Mouse (Mus musculus): ENCODE results near the gene Myo1a. TPM values are rescaled to one million over a fixed set of nuclear protein-coding genes. Genes with fewer than 3 reads are reported as not detected.
A peak's percentile ranks its signal among the peaks of the same experiment; 100 is the strongest.

Gene Myo1a
- polyA plus RNA-seq, 1 experiment = 1.4 TPM

DNA sequence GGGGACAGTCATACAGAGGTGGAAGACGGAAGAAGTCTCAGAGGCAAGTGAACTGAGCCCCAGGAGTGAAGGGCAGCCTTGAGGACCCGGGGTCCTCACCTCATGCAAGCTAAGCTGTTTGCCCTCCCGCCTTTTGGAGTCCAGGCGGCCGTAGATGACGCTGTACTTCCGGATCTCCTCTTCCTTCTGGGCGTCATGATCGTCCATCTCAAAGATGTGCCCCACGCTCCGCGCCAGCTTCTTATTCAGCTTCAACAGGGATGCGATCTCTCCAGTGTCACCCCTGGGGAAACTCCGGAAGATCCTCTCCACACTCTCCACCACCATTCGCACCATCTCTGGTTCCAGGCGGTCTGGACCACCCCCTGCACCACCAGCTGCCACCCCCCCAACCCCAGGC, 40.8 kb upstream of the Myo1a start:
- H3K27ac ChIP-seq (ENCODE audit: control insufficient read depth, insufficient read depth, low read depth, low read length, poor library complexity) = no peak overlapping the region
- TF ChIP-seq CTCF (IDR thresholded peaks at IDR 0.05; ENCODE audit: control insufficient read depth, insufficient read depth, low read length) (no peak), POLR2A (IDR thresholded peaks at IDR 0.05; ENCODE audit: borderline replicate concordance, control insufficient read depth, low read depth, low read length) (no peak)
- 89% methylated on average over 16 of the region's 16 CpGs for WGBS
- no peaks in the 10 kb centered on the region; the same call in 1 of the 2 replicates for H3K4me1 ChIP-seq (ENCODE audit: control insufficient read depth, insufficient read depth, low read length)
- no peak overlapping the region for H3K4me3 ChIP-seq (replicated peaks; ENCODE audit: control insufficient read depth, low read depth, low read length)

DNA sequence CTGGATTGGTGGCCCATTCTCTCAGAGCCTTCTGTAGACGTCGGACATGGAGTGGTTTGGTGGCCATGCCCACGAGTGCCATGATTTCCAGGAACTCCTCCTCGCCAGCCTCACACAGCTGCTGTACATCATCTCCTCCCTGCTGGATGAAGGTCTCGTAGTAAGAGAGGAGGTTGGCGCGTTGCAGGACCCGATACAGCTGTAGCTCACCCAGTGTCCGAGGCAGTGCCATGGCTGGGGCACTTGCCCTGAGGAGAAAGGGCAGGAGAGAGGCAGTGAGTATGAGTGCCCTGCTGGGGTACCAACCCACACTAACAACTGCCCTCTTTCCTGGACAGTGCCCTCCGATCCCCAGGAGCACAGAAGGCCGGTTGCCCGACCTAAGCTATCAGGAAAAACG, 40.1 kb upstream of the Myo1a start:
- TF ChIP-seq POLR2A (IDR thresholded peaks at IDR 0.05; ENCODE audit: borderline replicate concordance, control insufficient read depth, low read depth, low read length) (no peak), CTCF (IDR thresholded peaks at IDR 0.05; ENCODE audit: control insufficient read depth, insufficient read depth, low read length) (no peak)
- H3K27ac ChIP-seq (ENCODE audit: control insufficient read depth, insufficient read depth, low read depth, low read length, poor library complexity) = no peak overlapping the region
- H3K4me1 ChIP-seq (ENCODE audit: control insufficient read depth, insufficient read depth, low read length) = no peaks in the 10 kb centered on the region; the same call in 1 of the 2 replicates
- H3K4me3 ChIP-seq (replicated peaks; ENCODE audit: control insufficient read depth, low read depth, low read length) = no peak overlapping the region
- 82% methylated on average over 13 of the region's 13 CpGs for WGBS

DNA sequence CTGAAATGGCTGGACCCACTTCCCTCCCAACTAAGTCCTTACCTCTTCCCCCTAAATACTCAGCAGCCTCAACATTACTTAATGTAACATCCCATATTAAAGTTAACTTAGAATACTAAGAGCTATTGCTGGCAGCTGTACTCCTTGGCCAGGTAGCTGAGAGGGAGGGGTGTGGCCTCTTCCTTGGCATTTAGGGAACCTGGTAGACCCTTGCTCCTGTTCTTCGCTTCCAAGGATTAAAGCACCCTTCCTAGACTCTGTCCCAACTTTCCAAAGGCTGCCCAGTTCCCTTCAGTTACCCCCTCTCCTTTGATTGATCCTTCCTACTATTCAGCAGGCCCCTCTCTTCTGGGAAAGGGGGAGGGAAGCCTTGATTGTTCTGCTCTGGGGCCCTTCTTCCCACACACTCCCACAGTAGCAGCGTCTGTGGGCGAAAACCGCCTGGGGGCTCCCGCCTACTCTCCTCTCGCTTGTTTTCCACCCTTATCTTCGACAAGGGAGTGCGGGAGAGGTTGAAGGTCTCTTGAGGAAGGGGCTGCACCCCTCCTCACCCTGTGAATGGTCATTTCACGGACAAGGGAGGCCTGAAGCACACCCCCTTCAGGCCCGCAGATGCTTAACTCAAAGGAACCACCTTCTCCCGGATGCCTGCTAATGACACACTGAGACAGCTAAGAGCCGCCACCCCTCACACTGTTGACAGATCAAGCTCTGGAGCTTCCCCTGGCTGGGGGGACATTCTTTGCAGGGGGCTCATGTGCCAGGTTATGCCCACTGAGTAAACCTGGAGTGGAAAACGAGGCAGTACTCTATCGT, 39.4 kb upstream of the Myo1a start:
- no peak for TF ChIP-seq CTCF (IDR thresholded peaks at IDR 0.05; ENCODE audit: control insufficient read depth, insufficient read depth, low read length)
- TF ChIP-seq POLR2A (IDR thresholded peaks at IDR 0.05; ENCODE audit: borderline replicate concordance, control insufficient read depth, low read depth, low read length) = no peak
- Histone ChIP-seq H3K4me1 (ENCODE audit: control insufficient read depth, insufficient read depth, low read length) (no peaks in the 10 kb centered on the region; the same call in 1 of the 2 replicates), H3K4me3 (replicated peaks; ENCODE audit: control insufficient read depth, low read depth, low read length) (peak overlapping the region; percentile 54), H3K27ac (ENCODE audit: control insufficient read depth, insufficient read depth, low read depth, low read length, poor library complexity) (peak overlapping the region; percentile 65; the same call in 1 of the 2 replicates)
- 14% methylated on average over 14 of the region's 14 CpGs for WGBS

DNA sequence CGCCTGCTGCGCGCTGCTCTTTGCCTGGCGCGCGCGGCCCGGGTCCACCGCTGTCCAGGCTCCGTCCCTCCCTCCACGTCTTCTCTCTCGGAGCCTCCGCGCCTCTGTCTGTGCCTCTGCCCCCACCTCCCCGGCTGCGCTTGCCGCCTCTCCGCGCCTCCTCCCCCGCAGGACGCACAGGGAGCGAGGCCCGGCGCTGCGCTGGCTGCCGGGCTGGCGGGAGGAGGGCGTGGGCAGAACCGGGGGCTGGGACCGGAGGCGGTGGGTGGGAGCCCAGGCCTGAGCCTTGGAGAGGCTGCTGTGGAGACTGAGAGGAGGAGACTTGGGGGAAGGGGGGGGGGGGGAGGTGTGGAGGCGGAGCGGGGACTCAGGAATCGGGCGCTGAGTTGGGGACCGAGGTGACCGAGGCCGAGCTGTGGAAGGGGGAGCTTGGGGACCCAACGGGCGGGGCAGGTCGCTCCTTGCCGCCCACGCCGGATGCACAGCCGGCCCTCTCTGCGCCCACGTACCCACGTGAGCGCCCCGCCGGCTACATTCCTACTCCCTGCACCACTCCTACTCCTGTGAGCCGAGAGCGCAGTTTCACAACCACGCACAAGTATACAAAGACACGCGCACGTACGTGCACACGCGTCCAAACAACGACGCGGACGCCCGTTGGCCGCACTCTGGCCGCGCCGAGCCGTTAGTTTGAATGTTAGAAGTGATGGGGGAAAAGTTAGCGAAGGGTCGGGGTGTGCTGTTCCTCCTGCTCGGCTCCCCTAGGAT, 38.3 kb upstream of the Myo1a start, which contains the start of gene Nemp1:
TSS of gene Nemp1 (plus strand) at position 401 of the 768 bp plus-strand sequence.
- no peak for TF ChIP-seq CTCF (IDR thresholded peaks at IDR 0.05; ENCODE audit: control insufficient read depth, insufficient read depth, low read length)
- peak; percentile 31; the same call in 1 of the 2 replicates for TF ChIP-seq POLR2A (IDR thresholded peaks at IDR 0.05; ENCODE audit: borderline replicate concordance, control insufficient read depth, low read depth, low read length)
- Histone ChIP-seq H3K4me1 (ENCODE audit: control insufficient read depth, insufficient read depth, low read length) (no peaks in the 10 kb centered on the region; the same call in 1 of the 2 replicates), H3K4me3 (replicated peaks; ENCODE audit: control insufficient read depth, low read depth, low read length) (peak within 1 kb of the TSS; percentile 63), H3K27ac (ENCODE audit: control insufficient read depth, insufficient read depth, low read depth, low read length, poor library complexity) (peak within 1 kb of the TSS; percentile 70)
- under 1% methylated on average over 71 of the region's 73 CpGs for WGBS

DNA sequence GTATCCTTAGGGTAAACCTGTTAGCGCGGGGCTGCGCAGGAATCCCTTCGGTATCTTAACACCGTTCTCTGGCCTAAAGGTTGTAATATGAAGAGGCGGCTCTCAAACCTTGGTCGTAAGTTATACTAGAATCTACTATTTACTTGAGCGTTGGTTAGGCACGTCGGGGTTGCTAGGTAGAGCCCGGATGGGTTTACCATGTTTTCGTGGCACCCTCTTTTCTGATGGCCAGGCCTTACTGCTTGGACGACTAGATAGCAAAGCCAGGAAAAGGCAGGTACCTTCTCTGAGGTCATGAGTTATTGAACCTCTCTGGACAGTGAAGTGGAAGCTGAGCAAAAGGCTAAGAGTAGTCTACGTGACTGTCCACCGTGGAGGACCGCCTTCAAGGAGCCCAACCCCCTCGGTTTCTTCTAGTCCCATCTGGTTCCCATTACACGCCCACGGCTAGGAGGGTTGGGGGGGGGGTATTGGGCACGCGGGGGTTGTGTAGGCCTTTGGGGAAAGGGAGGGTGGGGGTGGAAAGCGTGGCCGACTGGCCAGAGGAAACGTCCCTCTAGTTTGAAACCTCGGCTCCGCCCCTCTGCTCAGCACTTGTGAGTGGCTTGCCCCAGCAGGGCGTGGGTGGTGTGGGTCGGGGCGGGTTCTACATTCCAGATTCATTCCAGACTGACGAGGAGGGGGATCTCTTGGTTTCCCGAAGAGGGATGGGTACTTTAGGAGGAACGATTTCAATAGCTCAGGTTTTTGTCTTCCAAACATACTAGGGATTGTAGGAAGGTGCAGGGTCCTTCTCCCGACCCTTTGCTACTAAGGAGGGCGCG, 37.5 kb upstream of the Myo1a start:
- H3K27ac ChIP-seq (ENCODE audit: control insufficient read depth, insufficient read depth, low read depth, low read length, poor library complexity) = peak overlapping the region; percentile 70
- WGBS = under 1% methylated on average over 35 of the region's 35 CpGs

DNA sequence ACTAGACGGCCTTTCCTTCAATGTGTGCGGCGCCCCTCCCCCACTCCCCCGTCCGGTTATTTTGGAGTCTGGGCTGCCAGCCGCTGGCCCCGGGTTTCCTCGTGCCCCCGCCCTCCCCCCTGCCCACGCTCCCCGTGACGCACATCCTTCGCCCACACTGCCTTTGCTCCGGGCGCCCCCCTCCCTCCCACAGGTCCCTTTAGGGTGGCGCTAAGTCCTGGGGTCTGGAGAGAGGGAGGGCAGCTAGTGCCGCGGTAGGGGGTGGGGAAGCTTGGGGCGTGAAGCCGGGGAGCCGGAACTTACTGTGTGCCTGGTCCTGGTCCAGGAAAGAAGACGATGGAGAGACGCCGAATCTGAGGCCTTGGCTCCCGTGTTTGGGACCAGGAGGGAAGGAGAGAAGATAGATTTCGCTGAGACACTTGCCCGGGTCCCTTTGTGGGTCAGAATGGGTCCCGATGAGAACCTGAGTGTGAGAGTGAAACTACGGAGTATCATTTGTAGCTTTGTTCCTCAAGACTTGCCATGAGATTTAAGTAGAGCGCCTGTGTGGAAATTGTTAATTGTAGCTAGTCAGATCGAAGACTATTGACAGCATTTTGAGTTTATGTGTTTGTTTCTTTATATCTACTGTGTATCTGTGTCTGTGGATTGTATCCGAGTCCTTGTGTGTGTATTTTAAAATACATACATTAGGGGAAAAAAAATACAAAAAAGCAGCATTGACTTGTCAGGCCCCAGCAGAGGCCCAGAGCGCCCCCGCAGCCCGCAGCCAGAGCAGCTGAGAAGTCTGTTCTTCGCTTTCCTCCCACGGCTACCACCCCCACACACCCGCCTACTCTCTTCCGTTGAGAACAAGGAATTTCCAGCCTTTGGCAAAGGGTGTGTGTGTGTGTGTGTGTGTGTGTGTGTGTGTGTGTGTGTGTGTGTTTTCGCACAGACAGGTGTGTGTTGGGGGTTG, 36.6 kb upstream of the Myo1a start, which contains the start of gene Nab2:
TSS of gene Nab2 (minus strand) at position 476 of the 958 bp plus-strand sequence.
- 2% methylated on average over 40 of the region's 40 CpGs for WGBS
- Histone ChIP-seq H3K4me3 (replicated peaks; ENCODE audit: control insufficient read depth, low read depth, low read length) (peak within 1 kb of the TSS; percentile 63), H3K4me1 (ENCODE audit: control insufficient read depth, insufficient read depth, low read length) (no peaks in the 10 kb centered on the region; the same call in 1 of the 2 replicates), H3K27ac (ENCODE audit: control insufficient read depth, insufficient read depth, low read depth, low read length, poor library complexity) (peak within 1 kb of the TSS; percentile 70)
- no peak; the same call in 1 of the 2 replicates for TF ChIP-seq POLR2A (IDR thresholded peaks at IDR 0.05; ENCODE audit: borderline replicate concordance, control insufficient read depth, low read depth, low read length)
- no peak for TF ChIP-seq CTCF (IDR thresholded peaks at IDR 0.05; ENCODE audit: control insufficient read depth, insufficient read depth, low read length)

More for the DNA sequence above, 37.5 kb upstream of the Myo1a start:
- Histone ChIP-seq H3K4me1 (ENCODE audit: control insufficient read depth, insufficient read depth, low read length) (no peaks in the 10 kb centered on the region; the same call in 1 of the 2 replicates), H3K4me3 (replicated peaks; ENCODE audit: control insufficient read depth, low read depth, low read length) (peak overlapping the region; percentile 63)
- peak; percentile 22; the same call in 1 of the 2 replicates for TF ChIP-seq POLR2A (IDR thresholded peaks at IDR 0.05; ENCODE audit: borderline replicate concordance, control insufficient read depth, low read depth, low read length)
- no peak for TF ChIP-seq CTCF (IDR thresholded peaks at IDR 0.05; ENCODE audit: control insufficient read depth, insufficient read depth, low read length)
